Mouse (Mus musculus): Measurements from ENCODE around the gene Gm31571.
"Not testable (repeated sequence)": the region's sequence is repeated elsewhere in the genome, so short reads cannot be mapped to it uniquely, and the experiment has no call there.

Gene Gm31571

DNA sequence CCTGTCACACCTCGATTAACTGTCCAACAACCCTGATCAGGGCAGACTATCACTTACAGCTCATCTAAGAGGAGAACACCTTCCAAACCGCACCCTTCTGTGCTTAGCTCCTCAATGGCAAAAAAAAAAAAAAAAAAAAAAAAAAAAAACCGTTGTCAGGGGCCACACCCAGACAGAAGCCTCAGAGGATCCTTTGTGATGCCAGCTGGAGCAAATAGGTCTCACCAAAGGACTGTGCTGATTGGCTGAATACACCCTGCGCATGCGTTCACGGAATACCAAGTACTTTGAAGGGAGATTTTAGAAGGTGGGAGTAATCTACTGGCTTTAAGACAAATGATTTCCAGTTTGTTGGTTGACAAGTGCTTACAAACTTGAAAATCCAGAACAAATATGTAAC lies at the start of gene Gm31571:
Gm31571 (minus strand) TSS at position 101 of the 400 bp plus-strand sequence.
- not testable (repeated sequence) for DNase-seq (ENCODE audit: extremely low spot score, low read depth, low spot score)

All from hindlimb bud, embryonic 11.5 days (tissue).